Mouse (Mus musculus) bone marrow, adult 2 months (tissue): ENCODE measurements around the gene Olfr1325.
"Not testable (repeated sequence)": the region's sequence is repeated elsewhere in the genome, so short reads cannot be mapped to it uniquely, and the experiment has no call there.

Source experiments
- CTCF ChIP-seq: fragments of 200-500 bp; IDR thresholded peaks from 2 replicates; pipeline ENCODE4 v1.5.1; 2011; ENCODE audit warnings: low read length, control low read depth; ENCODE audit not compliant: control insufficient read depth, insufficient read depth
- POLR2A ChIP-seq: fragments of 200-500 bp; IDR thresholded peaks from 2 replicates; pipeline ENCODE4 v1.6.1; 2011; ENCODE audit warnings: low read depth, mild to moderate bottlenecking, control low read depth, low read length, borderline replicate concordance; ENCODE audit not compliant: control insufficient read depth

GRCm38 (mm10) chrX:74645466-74646323, 53.2 kb downstream of the Olfr1325 start, which contains the start of gene Gm5640:
- TF ChIP-seq POLR2A, CTCF: not testable (repeated sequence)
